Comparison of ENCODE assay signal across 9 mouse cellular contexts in the genomic region with DNA sequence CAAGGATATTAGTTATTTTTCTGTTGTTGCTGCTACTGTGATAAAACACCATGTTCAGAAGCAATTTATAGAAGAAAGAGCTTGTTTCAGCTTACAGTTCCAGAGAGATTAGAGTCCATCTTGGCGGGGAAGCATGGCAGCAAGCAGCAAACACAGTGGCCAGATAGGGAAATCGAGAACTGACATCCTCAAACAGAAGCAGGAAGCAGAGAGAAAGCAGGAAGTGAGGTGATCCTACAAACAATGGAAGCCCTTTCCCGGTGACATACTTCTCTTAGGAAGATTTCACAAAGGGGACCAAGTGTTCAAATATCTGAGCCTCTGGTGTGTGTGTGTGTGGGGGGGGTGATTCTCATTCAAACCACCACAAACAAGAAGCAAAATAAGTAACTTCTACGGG.
"Had no signal": no experiment of that assay in that cellular context is flagged by ENCODE, and none has a peak within 500 bp of the region (broad histone marks: within the 10 kb centered on the region; RNA-seq: fewer than 3 reads in every experiment).

No protein-coding gene starts in this region.

- H3K27ac ChIP-seq: limb, embryonic 13.5 days; liver, embryonic 14.5 days; midbrain, embryonic 15.5 days; neural tube, embryonic 12.5 days; stomach, postnatal 0 days had no signal

- ATAC-seq: midbrain, embryonic 15.5 days had no signal

- H3K36me3 ChIP-seq: limb, embryonic 13.5 days; midbrain, embryonic 15.5 days; neural tube, embryonic 12.5 days had no signal

- H3K9ac ChIP-seq: limb, embryonic 13.5 days; liver, embryonic 14.5 days; midbrain, embryonic 15.5 days; neural tube, embryonic 12.5 days had no signal

- H3K27me3 ChIP-seq: limb, embryonic 13.5 days; midbrain, embryonic 15.5 days; neural tube, embryonic 12.5 days had no signal

- DNase-seq: layer of hippocampus, postnatal 36 days; lung, adult 18-20 months; lung, postnatal 4 days; thymus, postnatal 4 days had no signal

- H3K9me3 ChIP-seq: limb, embryonic 13.5 days; midbrain, embryonic 15.5 days; neural tube, embryonic 12.5 days had no signal

- H3K4me1 ChIP-seq: neural tube, embryonic 12.5 days had no signal

- H3K4me2 ChIP-seq: limb, embryonic 13.5 days; midbrain, embryonic 15.5 days; neural tube, embryonic 12.5 days had no signal

- H3K4me3 ChIP-seq: limb, embryonic 13.5 days; midbrain, embryonic 15.5 days; neural tube, embryonic 12.5 days had no signal
